Mouse (Mus musculus): ENCODE measurements around the gene Tmem150b.
A peak's percentile ranks its signal among the peaks of the same experiment; 100 is the strongest.

DNA sequence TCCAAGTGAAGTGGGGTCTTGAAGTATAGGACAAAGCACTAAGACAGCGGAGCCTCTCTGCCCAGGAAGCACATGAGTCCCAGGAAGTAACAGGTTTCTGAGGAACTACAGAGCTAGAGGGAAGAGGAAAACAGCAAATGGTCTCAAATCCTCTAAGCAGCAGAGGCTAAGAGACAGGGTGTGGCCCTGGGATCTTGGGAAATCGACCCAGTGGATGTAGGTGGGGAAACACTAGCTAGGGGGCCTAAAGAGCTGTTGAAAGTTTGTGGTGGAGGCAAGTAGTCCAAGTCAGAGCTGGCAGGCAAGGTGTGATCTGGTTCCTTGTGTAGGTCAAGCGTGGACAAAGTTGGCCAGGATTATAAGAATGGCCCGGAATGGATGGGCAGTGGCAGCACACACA is 23.3 kb upstream of the Tmem150b start:
- TF ChIP-seq CTCF (IDR thresholded peaks at IDR 0.05; ENCODE audit: low read depth) (peak; percentile 27), EP300 (IDR thresholded peaks at IDR 0.05; ENCODE audit: low read depth) (no peak)
